Mouse (Mus musculus): ENCODE measurements around the gene Cebpzos. TPM values are rescaled to one million over a fixed set of nuclear protein-coding genes. Genes with fewer than 3 reads are reported as not detected.

The Cebpzos gene
- polyA plus RNA-seq, 1 experiment from 2014 or later, result 95.5 TPM

DNA sequence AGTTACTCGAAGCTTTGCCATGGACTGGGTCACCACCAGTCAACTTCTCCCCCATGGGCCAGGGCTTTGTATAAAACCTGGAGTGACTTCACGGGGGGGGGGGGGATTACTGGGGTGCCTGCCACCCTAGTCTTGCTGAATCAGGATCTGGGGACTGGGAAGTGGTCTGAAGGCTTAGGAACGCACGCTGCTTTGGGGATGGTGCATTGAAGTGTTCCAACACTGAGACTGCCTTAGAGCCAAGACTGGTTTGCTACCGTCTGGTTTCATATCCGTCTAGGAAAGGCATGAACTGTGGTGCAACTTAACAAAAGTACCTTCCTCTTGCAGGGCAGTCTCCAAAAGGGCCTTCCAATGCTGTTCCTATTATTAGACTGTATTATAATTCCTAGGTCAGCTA lies 1.4 kb downstream of the Cebpzos start:
- WGBS, result 45% methylated on average over 6 of the region's 6 CpGs
- Histone ChIP-seq H3K9ac (ENCODE audit: low read length) (peak overlapping the region; percentile 90; the same call in 1 of the 2 replicates), H3K4me3 (ENCODE audit: low read length) (peak overlapping the region; percentile 79)

DNA sequence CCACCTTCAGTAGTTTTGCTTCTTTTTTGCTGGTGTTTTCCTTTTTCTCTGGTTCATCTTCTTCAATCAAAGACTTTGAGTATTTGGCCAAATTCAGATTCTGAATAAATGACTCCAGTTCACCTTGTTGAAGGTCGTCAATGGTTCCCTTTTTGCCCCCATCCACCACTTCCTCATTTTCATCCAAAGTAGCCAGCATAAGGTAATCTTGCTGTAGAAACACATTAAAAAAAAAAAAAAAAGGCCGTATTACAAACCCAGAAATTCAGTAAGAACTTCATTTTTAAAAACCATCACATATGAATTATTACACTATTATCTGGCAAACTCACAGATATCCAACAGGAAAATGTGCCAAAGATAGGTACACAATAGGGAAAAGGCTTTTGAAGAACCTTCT lies 19.6 kb downstream of the Cebpzos start:
- ATAC-seq (ENCODE audit: low read depth), result no peak
- Histone ChIP-seq H3K36me3 (ENCODE audit: control insufficient read depth, insufficient read depth, low read length) (peaks cover 24% of the 10 kb centered on the region), H3K4me2 (ENCODE audit: low read depth, low read length) (peak overlapping the region; percentile 62), H3K4me3 (ENCODE audit: low read length) (peak overlapping the region; percentile 79), H3K9ac (ENCODE audit: low read length) (peak overlapping the region; percentile 81; the same call in 1 of the 2 replicates), H3K9me3 (ENCODE audit: control insufficient read depth, low read length) (no peaks in the 10 kb centered on the region), H3K27me3 (ENCODE audit: control insufficient read depth, insufficient read depth, low read depth, low read length) (no peaks in the 10 kb centered on the region), H3K4me1 (replicated peaks; ENCODE audit: control insufficient read depth, insufficient read depth, low read length) (peaks cover 8% of the 10 kb centered on the region; the same call in 1 of the 2 replicates), H3K27ac (ENCODE audit: low read length) (no peak overlapping the region)
- WGBS, result 71% methylated on average over 2 of the region's 2 CpGs

More for the DNA sequence above, 1.4 kb downstream of the Cebpzos start:
- Histone ChIP-seq H3K27ac (ENCODE audit: low read length) (0 out of 2 replicates have a peak overlapping the region, but pooled peaks have one; percentile 6), H3K4me1 (replicated peaks; ENCODE audit: control insufficient read depth, insufficient read depth, low read length) (peaks cover 14% of the 10 kb centered on the region), H3K4me2 (ENCODE audit: low read depth, low read length) (peak overlapping the region; percentile 89), H3K9me3 (ENCODE audit: control insufficient read depth, low read length) (no peaks in the 10 kb centered on the region), H3K36me3 (ENCODE audit: control insufficient read depth, insufficient read depth, low read length) (peaks cover 24% of the 10 kb centered on the region), H3K27me3 (ENCODE audit: control insufficient read depth, insufficient read depth, low read depth, low read length) (no peaks in the 10 kb centered on the region)
- ATAC-seq (ENCODE audit: low read depth), result no peak

DNA sequence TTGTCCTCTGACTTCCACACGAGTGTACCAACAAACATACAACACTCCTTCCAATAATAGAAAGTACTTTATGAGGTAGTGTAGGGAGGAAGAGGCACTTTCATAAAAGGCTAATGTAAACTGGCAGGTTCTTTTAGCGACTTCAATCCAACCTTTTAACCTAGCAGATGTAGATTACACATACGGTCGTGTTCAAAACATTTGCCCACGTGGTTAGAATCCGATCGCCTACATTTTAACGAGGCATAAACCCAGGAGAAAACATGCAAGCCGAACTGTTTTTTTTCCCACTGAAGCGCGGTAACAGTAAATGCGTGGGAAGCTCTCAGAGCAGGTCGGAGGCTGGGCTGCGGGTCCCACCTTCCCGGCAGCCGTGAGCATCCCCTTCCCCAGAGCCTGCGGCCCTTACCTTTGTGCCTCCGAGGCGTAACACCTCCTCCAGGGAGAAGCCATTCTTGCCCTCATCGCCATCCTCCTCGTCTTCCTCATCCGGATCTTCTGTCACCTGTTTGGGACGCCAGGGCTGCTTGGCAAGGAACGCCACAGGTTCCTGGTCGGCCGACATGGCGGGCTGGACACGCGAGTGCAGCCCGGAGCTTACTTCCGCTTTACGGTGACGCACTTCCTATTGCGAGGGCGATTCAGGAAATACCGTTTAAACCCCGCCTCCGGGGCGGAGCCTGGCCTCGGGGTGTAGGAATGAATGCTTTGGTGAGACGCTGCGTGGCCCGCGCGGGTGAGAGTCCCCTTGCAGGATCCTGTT lies 20.3 kb downstream of the Cebpzos start, which contains the start of the genes Cebpz and Ndufaf7:
Gene Cebpz (minus strand): TSS at position 601 of the 763 bp plus-strand sequence.
Gene Ndufaf7 (plus strand): TSS at position 671 of the 763 bp plus-strand sequence.
- H3K36me3 ChIP-seq (ENCODE audit: control insufficient read depth, insufficient read depth, low read length), result peaks cover 23% of the 10 kb centered on the region
- H3K4me1 ChIP-seq (replicated peaks; ENCODE audit: control insufficient read depth, insufficient read depth, low read length), result peaks cover 8% of the 10 kb centered on the region; the same call in 1 of the 2 replicates
- no peaks in the 10 kb centered on the region for H3K27me3 ChIP-seq (ENCODE audit: control insufficient read depth, insufficient read depth, low read depth, low read length)
- peak within 1 kb of the TSS; percentile 62 for H3K4me2 ChIP-seq (ENCODE audit: low read depth, low read length)
- peak; percentile 100 for ATAC-seq (ENCODE audit: low read depth)
- H3K9ac ChIP-seq (ENCODE audit: low read length), result peak within 1 kb of the TSS; percentile 81
- peak within 1 kb of the TSS; percentile 79 for H3K4me3 ChIP-seq (ENCODE audit: low read length)
- under 1% methylated on average over 45 of the region's 45 CpGs for WGBS
- H3K27ac ChIP-seq (ENCODE audit: low read length), result peak within 1 kb of the TSS; percentile 59
- H3K9me3 ChIP-seq (ENCODE audit: control insufficient read depth, low read length), result no peaks in the 10 kb centered on the region

DNA sequence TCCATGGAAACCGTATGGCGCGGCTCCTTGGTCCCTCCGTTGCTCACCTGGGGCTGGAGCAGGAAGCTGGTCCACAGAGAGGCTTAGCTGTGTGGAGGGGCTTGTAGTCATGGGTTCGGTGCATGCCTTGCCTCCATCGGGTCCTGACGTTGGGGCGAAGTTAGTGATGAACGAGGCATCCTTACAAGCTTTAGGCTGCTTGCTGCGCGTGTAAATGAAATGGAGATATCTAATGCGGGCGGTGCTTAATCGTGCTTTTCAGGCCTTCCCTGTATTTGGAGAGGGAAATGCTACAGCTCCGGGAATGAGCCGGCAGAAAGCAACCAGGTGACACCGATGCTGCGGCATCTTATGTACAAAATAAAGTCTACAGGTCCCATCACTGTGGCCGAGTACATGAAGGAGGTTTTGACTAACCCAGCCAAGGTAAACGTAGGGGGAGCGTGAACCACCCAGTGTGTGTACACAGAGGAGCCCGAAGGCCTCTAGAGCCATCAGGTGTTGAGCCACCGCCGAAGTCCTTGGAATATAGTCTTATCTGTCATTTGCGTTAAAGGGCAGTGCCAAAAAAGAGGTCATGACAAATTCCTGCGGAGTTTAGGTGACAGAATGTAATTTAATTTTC lies 21.0 kb downstream of the Cebpzos start:
- WGBS, result 5% methylated on average over 26 of the region's 26 CpGs
- 0 out of 2 replicates have a peak, but pooled peaks have one; percentile 16 for ATAC-seq (ENCODE audit: low read depth)

DNA sequence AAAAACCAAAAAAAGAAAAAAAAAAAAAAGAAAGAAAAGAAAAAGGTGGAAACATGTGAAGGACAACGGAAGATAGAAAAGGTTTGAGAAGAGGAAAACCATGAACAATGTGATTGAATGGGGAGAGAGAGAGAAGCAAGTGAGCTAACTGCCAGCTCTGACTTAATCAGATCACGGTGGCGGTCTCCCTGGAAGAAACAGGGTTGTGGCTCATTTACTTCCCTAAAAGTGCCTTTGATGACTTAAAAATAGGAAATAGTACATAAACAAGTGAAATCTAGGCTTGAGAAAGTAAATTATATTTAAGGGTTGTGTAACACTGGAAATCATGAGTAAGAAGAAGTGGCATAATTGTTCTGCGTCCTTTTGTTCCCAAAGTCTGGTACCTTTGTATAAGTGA lies 22.6 kb downstream of the Cebpzos start:
- Histone ChIP-seq H3K36me3 (ENCODE audit: control insufficient read depth, insufficient read depth, low read length) (peaks cover 15% of the 10 kb centered on the region), H3K27ac (ENCODE audit: low read length) (no peak overlapping the region), H3K9me3 (ENCODE audit: control insufficient read depth, low read length) (no peaks in the 10 kb centered on the region), H3K4me3 (ENCODE audit: low read length) (no peak overlapping the region), H3K4me2 (ENCODE audit: low read depth, low read length) (no peak overlapping the region), H3K27me3 (ENCODE audit: control insufficient read depth, insufficient read depth, low read depth, low read length) (no peaks in the 10 kb centered on the region), H3K9ac (ENCODE audit: low read length) (no peak overlapping the region), H3K4me1 (replicated peaks; ENCODE audit: control insufficient read depth, insufficient read depth, low read length) (peaks cover 8% of the 10 kb centered on the region; the same call in 1 of the 2 replicates)
- no peak for ATAC-seq (ENCODE audit: low read depth)
- 91% methylated on average over 4 of the region's 4 CpGs for WGBS

More for the DNA sequence above, 21.0 kb downstream of the Cebpzos start:
- Histone ChIP-seq H3K27me3 (ENCODE audit: control insufficient read depth, insufficient read depth, low read depth, low read length) (no peaks in the 10 kb centered on the region), H3K4me3 (ENCODE audit: low read length) (peak overlapping the region; percentile 79), H3K4me2 (ENCODE audit: low read depth, low read length) (peak overlapping the region; percentile 62), H3K27ac (ENCODE audit: low read length) (peak overlapping the region; percentile 59), H3K4me1 (replicated peaks; ENCODE audit: control insufficient read depth, insufficient read depth, low read length) (peaks cover 8% of the 10 kb centered on the region; the same call in 1 of the 2 replicates), H3K36me3 (ENCODE audit: control insufficient read depth, insufficient read depth, low read length) (peaks cover 19% of the 10 kb centered on the region), H3K9ac (ENCODE audit: low read length) (peak overlapping the region; percentile 81), H3K9me3 (ENCODE audit: control insufficient read depth, low read length) (no peaks in the 10 kb centered on the region)

DNA sequence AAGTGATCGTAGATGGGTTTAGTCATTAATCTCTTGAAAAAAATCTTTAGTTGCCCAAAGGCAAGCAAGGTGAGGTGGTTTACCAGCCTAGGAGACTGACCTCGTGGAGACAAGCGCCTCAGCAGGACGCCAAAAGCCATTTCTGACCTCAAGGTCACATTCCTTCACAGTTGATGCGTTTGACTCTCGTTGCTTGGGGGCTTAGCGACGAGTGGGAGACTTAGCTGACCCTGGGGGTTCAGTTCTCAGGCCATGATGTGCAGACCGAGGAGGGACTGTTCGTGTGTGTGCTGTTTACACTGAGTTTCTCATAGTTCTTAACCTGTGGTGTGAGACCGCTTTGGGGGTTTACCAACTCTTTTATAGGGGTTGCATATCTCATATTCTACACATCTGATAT lies 26.3 kb downstream of the Cebpzos start:
- Histone ChIP-seq H3K4me1 (replicated peaks; ENCODE audit: control insufficient read depth, insufficient read depth, low read length) (peaks cover 3% of the 10 kb centered on the region; the same call in 1 of the 2 replicates), H3K36me3 (ENCODE audit: control insufficient read depth, insufficient read depth, low read length) (peaks cover 10% of the 10 kb centered on the region; the same call in 1 of the 2 replicates), H3K4me3 (ENCODE audit: low read length) (no peak overlapping the region), H3K27me3 (ENCODE audit: control insufficient read depth, insufficient read depth, low read depth, low read length) (no peaks in the 10 kb centered on the region), H3K27ac (ENCODE audit: low read length) (no peak overlapping the region), H3K9ac (ENCODE audit: low read length) (no peak overlapping the region), H3K9me3 (ENCODE audit: control insufficient read depth, low read length) (no peaks in the 10 kb centered on the region), H3K4me2 (ENCODE audit: low read depth, low read length) (no peak overlapping the region)
- ATAC-seq (ENCODE audit: low read depth), result no peak
- WGBS, result 44% methylated on average over 11 of the region's 11 CpGs

DNA sequence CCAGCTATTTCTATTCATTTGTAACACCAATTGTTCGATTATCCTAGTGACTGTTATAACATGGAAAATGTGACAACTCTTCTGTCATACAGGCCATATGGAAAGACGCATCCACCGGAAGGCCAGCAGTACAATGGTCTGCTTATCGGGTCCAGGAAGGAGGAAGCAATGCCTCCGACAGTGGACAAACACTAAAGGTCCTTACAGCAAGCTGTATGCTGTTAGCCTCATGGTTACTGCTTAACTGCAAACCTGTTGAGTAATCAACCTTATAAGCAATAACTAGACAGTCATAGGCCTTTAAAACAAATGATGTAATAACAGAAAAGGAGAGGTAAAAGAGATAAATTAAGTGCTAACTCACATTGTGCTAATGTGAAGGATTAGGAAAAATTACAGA lies 34.9 kb downstream of the Cebpzos start:
- H3K9ac ChIP-seq (ENCODE audit: low read length), result no peak overlapping the region
- no peaks in the 10 kb centered on the region for H3K27me3 ChIP-seq (ENCODE audit: control insufficient read depth, insufficient read depth, low read depth, low read length)
- H3K27ac ChIP-seq (ENCODE audit: low read length), result no peak overlapping the region
- no peaks in the 10 kb centered on the region for H3K9me3 ChIP-seq (ENCODE audit: control insufficient read depth, low read length)
- 90% methylated on average over 5 of the region's 5 CpGs for WGBS
- H3K4me3 ChIP-seq (ENCODE audit: low read length), result no peak overlapping the region
- peaks cover 3% of the 10 kb centered on the region; the same call in 1 of the 2 replicates for H3K4me1 ChIP-seq (replicated peaks; ENCODE audit: control insufficient read depth, insufficient read depth, low read length)
- peaks cover 44% of the 10 kb centered on the region for H3K36me3 ChIP-seq (ENCODE audit: control insufficient read depth, insufficient read depth, low read length)
- no peak for ATAC-seq (ENCODE audit: low read depth)
- no peak overlapping the region for H3K4me2 ChIP-seq (ENCODE audit: low read depth, low read length)

DNA sequence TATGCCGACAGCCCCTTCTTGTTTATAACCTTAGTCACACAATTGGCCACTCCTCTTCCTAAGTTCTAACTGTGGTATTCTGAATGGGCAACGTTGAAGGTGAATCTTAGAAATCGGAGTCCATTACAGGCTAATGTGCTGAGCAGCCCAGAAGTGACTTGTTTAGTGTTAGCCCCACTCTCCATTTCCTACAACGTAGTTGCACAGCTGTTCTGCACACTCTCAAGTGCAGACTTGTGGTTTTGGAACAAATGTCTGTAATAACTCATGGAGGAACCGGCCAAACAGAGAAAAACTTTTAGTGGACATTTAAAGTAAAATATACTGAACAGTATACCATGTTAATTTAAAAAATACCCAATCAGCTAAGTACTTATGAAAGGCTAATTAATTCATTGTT lies 35.8 kb downstream of the Cebpzos start:
- H3K4me1 ChIP-seq (replicated peaks; ENCODE audit: control insufficient read depth, insufficient read depth, low read length), result peaks cover 3% of the 10 kb centered on the region; the same call in 1 of the 2 replicates
- H3K36me3 ChIP-seq (ENCODE audit: control insufficient read depth, insufficient read depth, low read length), result peaks cover 44% of the 10 kb centered on the region
- H3K27ac ChIP-seq (ENCODE audit: low read length), result no peak overlapping the region
- H3K4me3 ChIP-seq (ENCODE audit: low read length), result no peak overlapping the region
- H3K9me3 ChIP-seq (ENCODE audit: control insufficient read depth, low read length), result no peaks in the 10 kb centered on the region
- WGBS, result 76% methylated on average over 5 of the region's 5 CpGs
- H3K4me2 ChIP-seq (ENCODE audit: low read depth, low read length), result no peak overlapping the region
- no peak for ATAC-seq (ENCODE audit: low read depth)
- H3K9ac ChIP-seq (ENCODE audit: low read length), result no peak overlapping the region
- H3K27me3 ChIP-seq (ENCODE audit: control insufficient read depth, insufficient read depth, low read depth, low read length), result no peaks in the 10 kb centered on the region

DNA sequence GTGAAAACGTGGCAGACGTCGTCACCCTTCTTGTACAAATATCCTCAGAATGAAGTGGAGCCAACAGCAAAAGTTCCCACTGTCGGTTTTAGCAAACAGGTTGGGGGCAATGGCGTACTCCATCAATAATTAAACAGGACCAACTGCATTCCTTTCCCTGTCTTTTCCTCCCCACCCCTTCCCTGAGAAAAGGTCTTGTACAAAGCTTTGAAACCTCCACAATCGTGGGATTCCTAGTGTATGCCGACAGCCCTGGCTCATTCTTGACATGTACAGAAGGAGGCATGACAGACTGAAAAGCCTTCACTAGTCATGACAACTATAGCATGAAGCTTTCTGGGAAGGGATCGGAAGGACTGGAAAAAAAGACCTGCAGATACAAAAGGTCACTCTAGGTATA lies 36.9 kb downstream of the Cebpzos start:
- Histone ChIP-seq H3K27ac (ENCODE audit: low read length) (peak overlapping the region; percentile 74), H3K36me3 (ENCODE audit: control insufficient read depth, insufficient read depth, low read length) (peaks cover 40% of the 10 kb centered on the region), H3K4me2 (ENCODE audit: low read depth, low read length) (no peak overlapping the region), H3K9me3 (ENCODE audit: control insufficient read depth, low read length) (no peaks in the 10 kb centered on the region), H3K4me3 (ENCODE audit: low read length) (no peak overlapping the region), H3K9ac (ENCODE audit: low read length) (no peak overlapping the region), H3K27me3 (ENCODE audit: control insufficient read depth, insufficient read depth, low read depth, low read length) (no peaks in the 10 kb centered on the region), H3K4me1 (replicated peaks; ENCODE audit: control insufficient read depth, insufficient read depth, low read length) (peaks cover 3% of the 10 kb centered on the region; the same call in 1 of the 2 replicates)
- 60% methylated on average over 8 of the region's 8 CpGs for WGBS
- peak; percentile 86 for ATAC-seq (ENCODE audit: low read depth)

Measured in lung, embryonic 16.5 days (tissue).